ENCODE assay signal across 21 mouse cellular contexts in genomic region chr3:100815490-100815889, GRCm38 (mm10). TPM values are rescaled to one million over a fixed set of nuclear protein-coding genes. Genes with fewer than 3 reads are reported as not detected.
"Had no signal": no experiment of that assay in that cellular context is flagged by ENCODE, and none has a peak within 500 bp of the region (broad histone marks: within the 10 kb centered on the region; RNA-seq: fewer than 3 reads in every experiment).

No protein-coding gene starts in this region.

RNA-seq across cellular contexts. Expression of gene Vtcn1, which starts 9.8 kb away (rescaled TPM):
- total RNA-seq: left cerebral cortex, postnatal 10 days; left cerebral cortex, postnatal 4 days; megakaryocyte progenitor cell, adult 5-6 weeks; megakaryocyte, adult 5-6 weeks; megakaryocyte-erythroid progenitor cell, adult 5-6 weeks; midbrain, postnatal 0 days; monocyte, adult 5-6 weeks had no signal
- polyA plus RNA-seq: limb, embryonic 10.5 days; limb, embryonic 11.5 days; limb, embryonic 12.5 days; liver, embryonic 11.5 days; liver, embryonic 14.5 days; macrophage; midbrain, embryonic 10.5 days; midbrain, embryonic 11.5 days; midbrain, embryonic 13.5 days; midbrain, embryonic 14.5 days; midbrain, embryonic 15.5 days; midbrain, embryonic 16.5 days; midbrain, postnatal 0 days; neural tube, embryonic 11.5 days; neural tube, embryonic 12.5 days had no signal
